Mouse (Mus musculus): ENCODE measurements around the gene Ada.

GRCm38 (mm10) chr2:163686886-163687285 lies 63.2 kb downstream of the Ada start:
- TF ChIP-seq CTCF (IDR thresholded peaks at IDR 0.05; ENCODE audit: extremely low read depth, insufficient read depth, low read length) = no peak
- no peak for TF ChIP-seq POLR2A (IDR thresholded peaks at IDR 0.05; ENCODE audit: extremely low read depth, insufficient read depth, low read length)
